Mouse (Mus musculus): Measurements from ENCODE around the gene Pfn1.

DNA sequence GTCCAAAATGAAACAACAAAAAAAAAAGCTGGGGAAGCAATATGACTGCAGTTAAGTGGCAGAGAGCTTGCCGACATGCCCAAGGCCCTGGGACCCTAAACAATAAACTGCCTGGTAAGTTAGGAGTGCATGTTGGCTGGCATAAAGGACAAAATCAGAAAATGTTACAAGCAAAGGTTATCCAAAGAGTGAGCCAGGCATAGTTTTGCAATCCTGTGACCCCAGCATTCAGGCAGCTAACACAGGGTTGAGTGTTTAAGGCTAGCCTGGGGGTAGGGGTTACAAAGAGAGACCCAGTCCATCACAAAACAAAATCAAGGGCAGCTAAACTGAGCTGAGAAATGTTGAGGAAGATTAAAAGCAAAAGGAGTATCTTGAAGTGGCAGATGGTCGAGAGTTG lies 44.6 kb upstream of the Pfn1 start:
- TF ChIP-seq CTCF (IDR thresholded peaks at IDR 0.05; ENCODE audit: low read depth), result no peak
- no peak for TF ChIP-seq EP300 (IDR thresholded peaks at IDR 0.05; ENCODE audit: low read depth)

Measured in heart, postnatal 0 days (tissue).